Mouse (Mus musculus): ENCODE measurements around the gene Tmcc3. TPM values are rescaled to one million over a fixed set of nuclear protein-coding genes. Genes with fewer than 3 reads are reported as not detected.

Tmcc3 gene
- polyA plus RNA-seq, 1 experiment from 2014 or later: 8.8 TPM

DNA sequence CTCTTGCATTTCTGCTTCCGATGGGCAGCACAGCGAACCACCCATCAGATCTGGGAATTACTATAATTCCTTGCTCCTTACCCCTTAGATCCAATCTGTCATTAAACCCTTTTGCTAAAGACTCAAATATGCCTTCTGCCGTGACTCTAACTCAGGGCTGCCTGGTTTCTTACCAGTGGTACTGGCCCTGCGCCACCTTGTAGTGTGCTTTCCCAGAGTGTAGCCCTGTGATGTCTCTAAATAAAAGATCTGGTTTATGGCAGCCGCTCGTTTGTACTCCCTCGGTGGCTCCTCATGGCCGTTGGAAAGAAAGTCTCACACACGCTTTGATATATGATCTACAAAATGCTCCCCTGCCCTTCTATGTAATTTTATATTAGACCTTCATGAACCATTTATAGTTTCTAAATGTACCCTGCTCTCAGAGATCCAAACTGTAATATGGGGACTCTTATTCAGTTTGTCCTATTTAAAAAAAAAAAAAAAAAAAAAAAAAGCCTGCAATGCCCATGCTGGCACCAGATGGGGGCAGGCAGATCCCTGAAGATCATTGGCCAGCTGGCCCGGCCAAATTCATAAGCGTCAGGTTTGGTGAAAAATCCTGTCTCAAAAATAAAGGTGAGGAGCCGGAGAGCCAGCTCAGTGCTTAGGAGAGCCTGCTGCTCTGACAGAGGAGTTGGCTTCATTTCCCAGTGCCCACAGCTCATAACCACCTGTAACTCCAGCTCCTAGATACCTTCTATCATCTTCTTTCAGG lies 116.6 kb downstream of the Tmcc3 start:
- WGBS: 67% methylated on average over 12 of the region's 12 CpGs
- H3K27ac ChIP-seq (ENCODE audit: low read length): no peak overlapping the region
- H3K9me3 ChIP-seq (ENCODE audit: control insufficient read depth, low read depth, low read length): no peaks in the 10 kb centered on the region
- H3K4me2 ChIP-seq (replicated peaks; ENCODE audit: low read depth, low read length): no peak overlapping the region
- peaks cover 3% of the 10 kb centered on the region; the same call in 1 of the 2 replicates for H3K4me1 ChIP-seq (ENCODE audit: control insufficient read depth, insufficient read depth, low read length)
- no peak overlapping the region for H3K9ac ChIP-seq (replicated peaks; ENCODE audit: low read depth, low read length)
- H3K27me3 ChIP-seq (ENCODE audit: control insufficient read depth, insufficient read depth, low read length): no peaks in the 10 kb centered on the region
- H3K36me3 ChIP-seq (ENCODE audit: control insufficient read depth, insufficient read depth, low read length): no peaks in the 10 kb centered on the region
- ATAC-seq (ENCODE audit: insufficient number of reproducible peaks, insufficient read depth, low FRiP score, low read depth): no peak
- H3K4me3 ChIP-seq (ENCODE audit: low read depth, low read length): no peak overlapping the region

GRCm38 (mm10) chr10:94430566-94430965 lies 118.8 kb downstream of the Tmcc3 start:
- Histone ChIP-seq H3K36me3 (ENCODE audit: control insufficient read depth, insufficient read depth, low read length) (no peaks in the 10 kb centered on the region), H3K9ac (replicated peaks; ENCODE audit: low read depth, low read length) (no peak overlapping the region)
- WGBS: 74% methylated on average over 6 of the region's 6 CpGs

GRCm38 (mm10) chr10:94432933-94433332 lies 121.2 kb downstream of the Tmcc3 start:
- no peak overlapping the region for H3K27ac ChIP-seq (ENCODE audit: low read length)
- WGBS: 61% methylated on average over 5 of the region's 5 CpGs
- H3K4me1 ChIP-seq (ENCODE audit: control insufficient read depth, insufficient read depth, low read length): no peaks in the 10 kb centered on the region
- no peaks in the 10 kb centered on the region for H3K27me3 ChIP-seq (ENCODE audit: control insufficient read depth, insufficient read depth, low read length)
- H3K4me3 ChIP-seq (ENCODE audit: low read depth, low read length): no peak overlapping the region
- no peak overlapping the region for H3K4me2 ChIP-seq (replicated peaks; ENCODE audit: low read depth, low read length)
- no peak for ATAC-seq (ENCODE audit: insufficient number of reproducible peaks, insufficient read depth, low FRiP score, low read depth)
- no peaks in the 10 kb centered on the region for H3K9me3 ChIP-seq (ENCODE audit: control insufficient read depth, low read depth, low read length)
- H3K36me3 ChIP-seq (ENCODE audit: control insufficient read depth, insufficient read depth, low read length): no peaks in the 10 kb centered on the region
- no peak overlapping the region for H3K9ac ChIP-seq (replicated peaks; ENCODE audit: low read depth, low read length)

More at GRCm38 (mm10) chr10:94430566-94430965, 118.8 kb downstream of the Tmcc3 start:
- no peak overlapping the region for H3K27ac ChIP-seq (ENCODE audit: low read length)
- no peaks in the 10 kb centered on the region for H3K9me3 ChIP-seq (ENCODE audit: control insufficient read depth, low read depth, low read length)
- H3K4me3 ChIP-seq (ENCODE audit: low read depth, low read length): no peak overlapping the region
- ATAC-seq (ENCODE audit: insufficient number of reproducible peaks, insufficient read depth, low FRiP score, low read depth): no peak
- H3K27me3 ChIP-seq (ENCODE audit: control insufficient read depth, insufficient read depth, low read length): no peaks in the 10 kb centered on the region
- H3K4me1 ChIP-seq (ENCODE audit: control insufficient read depth, insufficient read depth, low read length): peaks cover 3% of the 10 kb centered on the region; the same call in 1 of the 2 replicates
- H3K4me2 ChIP-seq (replicated peaks; ENCODE audit: low read depth, low read length): no peak overlapping the region

DNA sequence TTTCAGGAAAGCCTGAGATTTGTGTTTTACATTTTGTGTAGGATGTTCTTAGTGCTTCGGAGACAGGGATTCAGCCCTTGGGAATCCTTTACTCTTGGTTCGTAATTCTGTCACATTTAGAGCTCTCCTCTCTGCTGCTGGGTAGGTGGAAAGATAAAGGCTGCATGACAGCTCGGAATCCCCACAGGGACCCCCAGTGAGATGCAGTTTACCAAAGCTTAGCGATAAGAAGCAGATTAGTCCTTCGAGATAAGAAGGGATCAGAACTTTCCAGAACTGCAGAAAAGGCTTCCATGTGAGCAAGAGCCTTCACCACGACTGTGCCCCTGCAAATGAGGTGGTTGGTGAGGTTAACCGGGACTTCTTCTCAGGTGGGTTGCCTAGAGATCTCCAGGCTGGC lies 122.2 kb downstream of the Tmcc3 start:
- H3K4me3 ChIP-seq (ENCODE audit: low read depth, low read length): no peak overlapping the region
- 21% methylated on average over 7 of the region's 7 CpGs for WGBS
- no peaks in the 10 kb centered on the region for H3K4me1 ChIP-seq (ENCODE audit: control insufficient read depth, insufficient read depth, low read length)
- no peak overlapping the region for H3K27ac ChIP-seq (ENCODE audit: low read length)
- ATAC-seq (ENCODE audit: insufficient number of reproducible peaks, insufficient read depth, low FRiP score, low read depth): no peak
- no peaks in the 10 kb centered on the region for H3K27me3 ChIP-seq (ENCODE audit: control insufficient read depth, insufficient read depth, low read length)
- no peaks in the 10 kb centered on the region for H3K9me3 ChIP-seq (ENCODE audit: control insufficient read depth, low read depth, low read length)
- H3K9ac ChIP-seq (replicated peaks; ENCODE audit: low read depth, low read length): no peak overlapping the region
- no peak overlapping the region for H3K4me2 ChIP-seq (replicated peaks; ENCODE audit: low read depth, low read length)
- no peaks in the 10 kb centered on the region for H3K36me3 ChIP-seq (ENCODE audit: control insufficient read depth, insufficient read depth, low read length)

DNA sequence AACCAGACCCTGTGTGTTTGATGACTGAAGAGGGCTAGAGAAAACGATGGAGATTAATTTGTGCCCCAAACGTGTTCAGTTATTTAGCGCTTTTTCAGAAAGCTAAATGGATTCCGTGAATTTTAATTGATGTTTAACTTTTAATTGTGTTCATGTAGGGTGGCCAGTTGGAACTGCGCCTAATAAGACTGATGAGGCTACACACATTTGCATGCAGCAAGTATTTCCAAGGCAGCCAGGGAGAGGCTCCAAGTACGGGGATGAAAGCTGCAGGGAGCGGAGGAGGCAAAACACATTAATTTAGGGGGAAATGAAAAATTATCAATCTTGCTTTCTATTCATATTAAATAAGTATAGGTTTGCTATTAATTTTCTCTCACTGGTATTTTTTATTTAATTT lies 131.0 kb downstream of the Tmcc3 start:
- no peaks in the 10 kb centered on the region for H3K36me3 ChIP-seq (ENCODE audit: control insufficient read depth, insufficient read depth, low read length)
- no peak overlapping the region for H3K4me2 ChIP-seq (replicated peaks; ENCODE audit: low read depth, low read length)
- no peak overlapping the region for H3K9ac ChIP-seq (replicated peaks; ENCODE audit: low read depth, low read length)
- no peaks in the 10 kb centered on the region for H3K9me3 ChIP-seq (ENCODE audit: control insufficient read depth, low read depth, low read length)
- WGBS: 70% methylated on average over 7 of the region's 7 CpGs
- H3K27me3 ChIP-seq (ENCODE audit: control insufficient read depth, insufficient read depth, low read length): no peaks in the 10 kb centered on the region
- ATAC-seq (ENCODE audit: insufficient number of reproducible peaks, insufficient read depth, low FRiP score, low read depth): no peak
- H3K4me1 ChIP-seq (ENCODE audit: control insufficient read depth, insufficient read depth, low read length): no peaks in the 10 kb centered on the region
- no peak overlapping the region for H3K27ac ChIP-seq (ENCODE audit: low read length)
- no peak overlapping the region for H3K4me3 ChIP-seq (ENCODE audit: low read depth, low read length)

DNA sequence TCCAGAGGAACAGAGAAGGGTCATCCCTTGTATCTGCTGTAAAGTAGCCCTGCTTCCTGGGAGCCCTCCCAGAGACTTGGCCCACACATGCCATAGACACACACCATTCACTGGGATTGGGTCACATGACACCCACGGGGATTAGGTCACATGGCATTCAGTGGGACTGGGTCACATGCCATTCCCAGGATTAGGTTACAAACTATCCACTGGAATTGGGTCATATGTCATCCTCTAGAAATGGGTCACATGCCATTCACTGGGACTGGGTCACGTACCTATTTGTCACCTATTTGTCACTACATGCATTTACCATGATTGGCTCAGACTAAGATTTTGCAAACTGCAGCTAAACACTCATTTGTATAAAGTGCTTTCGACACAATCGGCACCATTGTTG lies 131.7 kb downstream of the Tmcc3 start:
- WGBS: 91% methylated on average over 4 of the region's 4 CpGs
- no peak overlapping the region for H3K4me2 ChIP-seq (replicated peaks; ENCODE audit: low read depth, low read length)
- no peak for ATAC-seq (ENCODE audit: insufficient number of reproducible peaks, insufficient read depth, low FRiP score, low read depth)

GRCm38 (mm10) chr10:94445192-94445591 lies 133.4 kb downstream of the Tmcc3 start:
- Histone ChIP-seq H3K36me3 (ENCODE audit: control insufficient read depth, insufficient read depth, low read length) (no peaks in the 10 kb centered on the region), H3K4me1 (ENCODE audit: control insufficient read depth, insufficient read depth, low read length) (0 out of 2 replicates have a peak, but pooled peaks cover under 1% of the 10 kb centered on the region), H3K9me3 (ENCODE audit: control insufficient read depth, low read depth, low read length) (no peaks in the 10 kb centered on the region), H3K27me3 (ENCODE audit: control insufficient read depth, insufficient read depth, low read length) (no peaks in the 10 kb centered on the region), H3K9ac (replicated peaks; ENCODE audit: low read depth, low read length) (no peak overlapping the region), H3K27ac (ENCODE audit: low read length) (no peak overlapping the region), H3K4me2 (replicated peaks; ENCODE audit: low read depth, low read length) (no peak overlapping the region), H3K4me3 (ENCODE audit: low read depth, low read length) (no peak overlapping the region)
- ATAC-seq (ENCODE audit: insufficient number of reproducible peaks, insufficient read depth, low FRiP score, low read depth): no peak
- WGBS: 85% methylated on average over 7 of the region's 7 CpGs

More for the DNA sequence above, 131.7 kb downstream of the Tmcc3 start:
- no peaks in the 10 kb centered on the region for H3K9me3 ChIP-seq (ENCODE audit: control insufficient read depth, low read depth, low read length)
- no peak overlapping the region for H3K4me3 ChIP-seq (ENCODE audit: low read depth, low read length)
- no peaks in the 10 kb centered on the region for H3K4me1 ChIP-seq (ENCODE audit: control insufficient read depth, insufficient read depth, low read length)
- no peaks in the 10 kb centered on the region for H3K27me3 ChIP-seq (ENCODE audit: control insufficient read depth, insufficient read depth, low read length)
- H3K9ac ChIP-seq (replicated peaks; ENCODE audit: low read depth, low read length): no peak overlapping the region
- no peak overlapping the region for H3K27ac ChIP-seq (ENCODE audit: low read length)
- no peaks in the 10 kb centered on the region for H3K36me3 ChIP-seq (ENCODE audit: control insufficient read depth, insufficient read depth, low read length)

DNA sequence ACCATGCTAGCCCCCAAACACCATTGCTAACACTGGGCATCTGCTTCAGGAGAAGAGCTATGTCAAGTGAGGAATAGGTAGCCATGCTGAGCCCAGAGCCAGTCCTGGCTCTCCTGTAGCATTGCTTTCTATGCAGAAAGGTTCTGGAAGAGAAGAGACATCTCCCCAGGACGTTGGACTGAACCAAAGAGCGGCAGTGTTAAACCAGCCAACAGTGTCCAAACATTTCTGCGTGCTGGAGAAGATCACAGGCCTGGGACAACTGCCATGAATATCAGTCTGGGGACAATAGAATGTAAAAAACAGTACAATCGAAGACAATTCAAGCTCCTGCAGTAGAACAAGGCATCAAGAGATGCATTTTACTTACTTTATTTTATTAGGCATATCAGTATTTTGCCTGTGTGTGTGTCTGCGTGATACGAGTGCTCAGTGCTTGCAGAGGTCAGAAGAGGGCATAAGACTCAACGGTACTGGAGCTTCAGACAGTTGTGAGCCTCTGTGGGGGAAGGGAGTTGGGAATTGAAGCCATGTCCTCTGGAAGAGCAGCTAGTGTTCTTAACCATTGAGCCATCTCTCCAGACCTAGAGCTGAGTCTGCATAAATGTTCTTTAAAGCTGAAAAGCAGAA lies 134.7 kb downstream of the Tmcc3 start:
- no peak for ATAC-seq (ENCODE audit: insufficient number of reproducible peaks, insufficient read depth, low FRiP score, low read depth)
- H3K27ac ChIP-seq (ENCODE audit: low read length): no peak overlapping the region
- H3K9me3 ChIP-seq (ENCODE audit: control insufficient read depth, low read depth, low read length): no peaks in the 10 kb centered on the region
- 66% methylated on average over 7 of the region's 7 CpGs for WGBS
- 0 out of 2 replicates have a peak, but pooled peaks cover 8% of the 10 kb centered on the region for H3K4me1 ChIP-seq (ENCODE audit: control insufficient read depth, insufficient read depth, low read length)
- no peaks in the 10 kb centered on the region for H3K36me3 ChIP-seq (ENCODE audit: control insufficient read depth, insufficient read depth, low read length)
- H3K27me3 ChIP-seq (ENCODE audit: control insufficient read depth, insufficient read depth, low read length): no peaks in the 10 kb centered on the region
- no peak overlapping the region for H3K4me3 ChIP-seq (ENCODE audit: low read depth, low read length)
- H3K9ac ChIP-seq (replicated peaks; ENCODE audit: low read depth, low read length): no peak overlapping the region
- no peak overlapping the region for H3K4me2 ChIP-seq (replicated peaks; ENCODE audit: low read depth, low read length)
